Mouse (Mus musculus) ES-CJ7 (cell line): ENCODE results near the gene Mrpl49.
A peak's percentile ranks its signal among the peaks of the same experiment; 100 is the strongest.
"Not testable (repeated sequence)": the region's sequence is repeated elsewhere in the genome, so short reads cannot be mapped to it uniquely, and the experiment has no call there.

ENCODE experiments used
- DNase-seq: peaks from one replicate; pipeline ENCODE4 v3.0.0; 2011; ENCODE audit warnings: low read depth, low spot score

Mrpl49 gene

GRCm38 (mm10) chr19:6067011-6067723, 9.6 kb upstream of the Mrpl49 start:
- DNase-seq: peak; percentile 91

GRCm38 (mm10) chr19:6066571-6066970, 9.0 kb upstream of the Mrpl49 start:
- DNase-seq: no peak

- no peak for DNase-seq
These were observed 5.5 kb upstream of the Mrpl49 start for GRCm38 (mm10) chr19:6063081-6063480.

DNA sequence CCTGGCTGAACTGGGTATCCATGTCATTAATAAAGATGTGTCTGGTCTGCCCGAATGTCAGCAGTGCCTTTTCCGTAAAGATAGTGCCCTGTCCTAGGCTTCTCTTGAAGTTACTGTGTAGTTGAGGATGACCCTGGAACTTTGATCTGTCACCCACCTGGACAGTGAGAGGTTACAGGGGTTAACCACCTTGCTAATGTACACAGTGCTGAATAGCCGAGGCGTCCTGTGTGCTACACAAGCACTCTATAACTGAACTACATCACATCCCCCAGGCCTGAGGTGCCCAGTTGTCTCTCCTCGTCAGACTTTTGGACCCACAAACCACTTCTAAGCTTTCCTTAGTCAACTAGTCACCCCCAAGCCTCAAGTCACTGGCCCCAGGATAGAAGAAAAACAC, 4.8 kb upstream of the Mrpl49 start:
- DNase-seq: no peak

DNA sequence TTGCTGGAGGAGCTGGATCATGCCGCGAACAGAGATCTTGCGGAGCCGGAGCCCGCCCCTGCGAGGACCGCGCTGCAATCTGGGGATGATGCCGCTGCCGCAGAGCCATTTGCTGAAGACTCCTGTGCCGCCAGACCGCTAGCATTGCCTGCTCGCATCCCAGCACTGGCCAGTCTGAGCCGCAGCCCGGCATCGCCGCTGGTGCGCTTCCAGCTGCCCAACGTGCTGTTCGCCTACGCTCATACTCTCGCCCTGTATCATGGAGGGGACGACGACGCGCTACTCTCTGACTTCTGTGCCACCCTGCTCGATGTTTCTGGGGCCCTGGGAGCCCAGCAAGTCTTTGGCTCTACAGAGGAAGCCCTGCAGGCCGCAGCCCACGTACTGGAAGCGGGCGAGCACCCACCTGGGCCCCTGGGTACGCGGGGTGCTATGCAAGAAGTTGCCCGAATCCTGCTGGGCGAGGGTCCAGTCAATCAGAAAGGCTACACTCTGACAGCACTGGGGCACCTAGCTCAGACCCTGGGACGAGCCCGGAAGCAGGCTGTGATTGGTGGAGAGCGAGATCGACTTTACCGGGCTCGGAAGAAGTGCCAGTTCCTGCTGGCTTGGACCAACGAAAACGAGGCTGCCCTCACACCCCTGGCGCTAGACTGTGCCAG, 4.2 kb upstream of the Mrpl49 start:
- DNase-seq: no peak

GRCm38 (mm10) chr19:6061021-6061533, 3.5 kb upstream of the Mrpl49 start, which contains the start of gene Znhit2:
TSS of gene Znhit2 (plus strand) at chr19:6061192.
- peak; percentile 91 for DNase-seq

DNA sequence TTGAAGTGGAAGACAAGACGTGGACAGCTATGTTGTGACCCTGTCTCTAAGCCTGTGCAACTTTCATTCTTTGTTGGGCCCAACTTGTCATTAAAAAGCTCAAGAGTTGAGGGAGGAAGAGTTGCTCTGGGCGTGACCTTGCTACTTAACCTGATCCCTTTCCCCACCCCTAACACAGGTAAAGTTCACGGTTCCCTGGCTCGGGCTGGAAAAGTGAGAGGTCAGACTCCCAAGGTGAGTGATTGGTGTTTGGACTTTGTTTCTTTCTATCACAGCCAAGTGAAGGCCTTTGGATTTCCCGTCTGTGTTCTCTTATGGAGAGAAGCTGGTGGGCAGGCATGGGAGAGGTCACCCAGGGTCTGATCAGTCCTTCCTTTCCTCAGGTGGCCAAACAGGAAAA, 1.4 kb upstream of the Mrpl49 start:
- DNase-seq: no peak

- no peak for DNase-seq
These were observed 928 bp upstream of the Mrpl49 start for GRCm38 (mm10) chr19:6058513-6058912.

GRCm38 (mm10) chr19:6056696-6057095, 889 bp downstream of the Mrpl49 start:
- DNase-seq: no peak

DNA sequence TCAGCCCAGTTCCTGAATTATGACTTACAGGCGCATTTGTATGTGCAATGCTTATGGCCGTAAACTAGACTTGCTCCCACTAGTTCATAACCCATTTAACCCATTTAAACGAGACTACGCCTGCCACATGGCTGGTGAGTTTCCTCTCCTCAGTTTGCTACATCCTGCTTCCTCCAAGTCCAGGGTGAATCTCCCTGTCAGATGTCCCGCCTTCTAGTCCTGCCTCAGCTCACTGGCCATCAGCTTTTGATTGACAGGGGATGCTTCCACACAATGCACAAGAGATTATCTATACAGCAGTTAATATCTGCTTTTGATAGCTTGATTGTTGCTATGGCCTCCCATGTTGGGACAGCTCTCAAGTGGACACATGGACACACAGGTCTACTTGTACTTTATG, 3.3 kb downstream of the Mrpl49 start:
- no peak for DNase-seq

DNA sequence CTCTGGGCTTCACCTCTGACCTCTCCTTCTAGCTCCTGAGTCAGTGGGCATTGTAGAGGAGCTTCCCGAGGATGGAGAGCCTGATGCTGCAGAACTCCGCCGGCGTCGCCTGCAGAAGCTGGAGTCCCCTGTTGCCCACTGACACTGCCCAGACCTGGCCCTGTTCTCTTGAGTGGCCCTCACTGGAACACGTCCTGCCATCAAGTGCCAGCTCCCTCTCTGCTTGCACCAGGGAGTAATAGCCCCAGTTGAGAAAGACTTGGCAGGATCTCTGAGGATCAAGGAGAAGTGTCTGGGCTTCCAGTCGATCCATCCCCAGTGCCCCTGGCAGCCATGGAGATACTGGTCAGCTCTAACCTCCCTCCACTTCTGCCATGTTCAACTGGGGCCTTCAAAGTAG, 5.1 kb downstream of the Mrpl49 start:
- no peak for DNase-seq

DNA sequence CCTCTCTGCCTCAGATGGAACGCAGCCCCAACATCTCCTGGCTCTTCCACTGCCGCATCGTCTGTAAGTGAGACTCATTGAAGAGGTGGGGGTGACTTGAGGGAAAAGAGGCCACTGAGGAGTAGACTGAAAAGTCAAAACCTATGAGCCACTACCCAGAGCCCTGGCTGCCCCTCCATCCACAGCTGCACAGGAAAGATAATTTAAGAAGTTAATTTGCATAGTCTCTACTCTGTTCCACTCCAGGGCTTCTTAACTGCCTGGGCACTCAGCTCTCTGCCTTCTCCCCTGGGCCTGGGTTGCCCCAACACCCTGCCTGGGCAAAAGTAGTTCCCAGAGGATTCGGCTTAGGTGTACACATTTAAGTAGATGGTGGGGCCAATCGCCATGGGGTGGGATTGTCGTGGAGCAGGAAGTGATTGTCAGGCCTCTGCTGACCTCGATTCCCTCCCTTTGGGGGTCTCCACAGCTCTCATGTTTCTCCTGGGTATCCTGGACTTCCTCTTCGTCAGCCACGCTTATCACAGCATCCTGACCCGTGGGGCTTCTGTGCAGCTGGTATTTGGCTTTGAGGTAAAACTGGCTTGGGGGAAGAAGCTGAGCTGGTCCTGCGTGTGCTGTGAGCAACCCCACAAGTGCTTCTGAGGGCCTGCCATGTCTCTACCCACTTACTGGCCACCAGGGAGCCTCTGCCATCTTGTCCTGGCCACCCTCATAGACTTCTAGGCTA, 8.7 kb downstream of the Mrpl49 start:
- no peak for DNase-seq

- DNase-seq: no peak
These were observed 9.8 kb downstream of the Mrpl49 start for GRCm38 (mm10) chr19:6047899-6048166.

DNA sequence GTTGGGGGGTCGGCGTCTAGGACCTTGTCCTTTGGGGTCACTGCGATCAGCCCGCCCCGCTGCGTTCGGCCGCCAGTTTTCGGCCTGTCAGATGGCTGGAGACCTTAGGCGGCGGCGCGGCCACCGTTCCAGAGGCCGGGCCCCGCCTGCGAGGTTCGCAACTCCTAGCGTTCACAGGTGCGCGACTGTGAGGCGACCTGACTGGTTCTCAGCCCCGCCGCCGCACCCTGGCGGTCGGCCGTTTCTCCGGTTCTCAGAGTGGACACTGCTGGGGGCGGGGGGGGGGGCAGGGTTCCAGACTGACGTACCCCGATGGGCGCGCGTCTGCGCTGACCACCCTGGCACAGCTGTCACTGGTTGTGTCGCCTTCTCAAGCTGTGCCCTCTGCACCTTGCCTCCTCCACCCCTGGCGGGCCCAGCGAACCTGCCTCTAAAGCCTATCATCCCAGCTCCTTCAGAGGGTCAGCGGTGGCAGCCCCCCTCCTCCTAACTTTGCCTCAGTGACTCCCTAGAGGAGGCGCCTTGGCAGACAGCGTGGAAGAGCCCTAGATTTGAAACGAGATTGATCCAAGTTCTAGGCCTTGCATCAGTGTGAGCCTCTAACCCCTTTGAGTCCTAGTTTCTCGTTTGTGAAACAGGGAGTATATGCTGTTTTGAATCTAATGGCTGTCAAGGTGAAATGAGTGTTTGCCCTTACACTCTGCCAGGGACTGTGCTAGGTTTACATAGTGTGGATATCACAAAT, 10.3 kb downstream of the Mrpl49 start:
- DNase-seq: no peak

DNA sequence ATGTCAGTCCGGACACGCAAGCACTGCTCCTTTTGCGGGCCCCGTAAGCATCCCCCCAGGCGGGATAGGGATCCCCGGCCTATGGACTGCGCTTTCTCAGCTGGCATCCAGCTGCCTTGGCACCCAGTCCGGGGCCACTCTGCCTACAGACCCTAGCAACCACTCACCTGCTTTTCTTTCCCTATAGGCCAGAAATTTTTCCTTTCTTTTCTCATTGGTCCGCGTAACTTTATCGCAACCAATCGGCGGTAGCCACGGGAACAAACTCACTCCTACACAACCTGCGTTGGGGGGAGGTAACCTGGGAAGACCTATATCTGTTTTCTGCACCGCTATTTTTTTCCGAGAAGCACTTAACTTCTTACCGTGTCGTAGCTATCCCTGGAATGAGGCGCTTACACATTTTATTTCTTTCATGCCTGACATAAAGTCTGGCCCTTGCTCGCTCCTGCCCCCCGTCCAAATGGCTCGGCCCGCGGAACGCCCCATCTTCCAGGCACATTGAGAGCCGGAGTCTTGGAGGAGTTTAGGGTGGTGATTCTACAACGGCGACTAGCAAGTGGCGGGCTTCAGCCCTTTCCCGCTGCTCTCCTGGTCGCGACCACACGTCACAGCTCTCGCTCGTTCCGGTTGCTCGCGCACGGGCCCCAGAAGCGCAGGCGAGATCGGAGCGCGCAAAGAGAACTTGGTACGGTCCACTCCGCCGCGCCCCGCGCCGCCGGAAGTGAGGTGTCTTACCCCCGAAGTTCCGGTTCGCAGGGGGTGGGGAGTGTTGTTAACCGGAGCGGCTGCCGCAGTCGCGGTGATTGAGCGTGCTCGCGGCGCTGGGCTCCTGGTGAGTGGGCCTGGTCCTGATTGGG, 11.1 kb downstream of the Mrpl49 start, which contains the start of gene Syvn1:
TSS of gene Syvn1 (plus strand) at position 283 of the 860 bp plus-strand sequence.
- peak; percentile 94 for DNase-seq

- DNase-seq: no peak
These were observed 12.0 kb downstream of the Mrpl49 start for GRCm38 (mm10) chr19:6045366-6046293.

DNA sequence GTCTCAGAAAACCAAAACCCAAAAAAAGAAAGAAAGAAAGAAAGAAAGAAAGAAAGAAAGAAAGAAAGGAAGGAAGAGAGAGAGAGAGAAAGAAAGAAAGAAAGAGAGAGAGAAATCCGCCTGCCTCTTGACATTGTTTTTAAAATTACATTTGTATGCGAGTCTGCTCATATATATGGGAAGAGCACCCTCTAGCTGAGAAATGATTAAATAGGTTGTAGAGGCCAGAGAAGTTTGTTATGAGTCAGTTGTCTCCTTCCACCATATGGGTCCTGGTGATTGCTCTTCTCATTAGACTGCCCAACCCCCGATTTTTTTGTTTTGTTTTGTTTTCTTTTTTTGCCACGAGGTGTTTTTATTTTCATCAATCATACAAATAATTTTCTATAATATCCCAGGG, 13.5 kb downstream of the Mrpl49 start:
- DNase-seq: not testable (repeated sequence)

DNA sequence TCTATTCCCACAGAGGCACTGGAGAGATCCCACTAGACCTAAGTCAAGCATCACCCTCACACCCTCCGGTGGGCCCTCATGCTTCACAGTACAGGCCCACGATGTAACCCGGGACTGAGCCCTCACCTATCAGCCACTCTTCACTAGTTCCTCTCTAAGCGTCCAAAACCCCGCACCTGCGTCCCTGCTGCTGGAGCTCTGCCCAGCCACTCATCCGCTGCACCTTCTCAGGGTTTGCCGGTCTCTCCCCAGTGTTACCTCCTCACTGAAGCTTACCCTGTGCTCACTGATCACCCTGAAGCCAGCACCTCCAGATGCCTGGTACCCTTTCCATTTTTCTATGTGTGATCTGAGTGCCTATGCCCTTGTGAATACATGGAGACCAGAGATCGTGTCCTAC, 15.3 kb downstream of the Mrpl49 start:
- DNase-seq: no peak

DNA sequence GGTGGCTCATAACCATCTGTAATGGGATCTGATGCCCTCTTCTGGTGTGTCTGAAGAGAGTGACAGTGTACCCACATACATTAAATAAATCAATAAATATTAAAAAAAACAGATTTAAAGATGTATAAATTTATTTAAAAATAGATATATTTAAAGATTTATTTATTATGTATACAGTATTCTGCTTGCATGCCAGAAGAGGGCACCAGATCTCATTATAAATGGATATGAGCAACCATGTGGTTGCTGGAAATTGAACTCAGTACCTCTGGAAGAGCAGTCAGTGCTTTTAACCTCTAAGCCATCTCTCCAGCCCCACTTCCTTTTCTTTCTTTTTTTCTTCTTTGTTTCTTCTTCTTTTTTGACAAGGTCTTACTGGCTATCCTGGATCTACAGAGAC, 17.6 kb downstream of the Mrpl49 start:
- no peak for DNase-seq

GRCm38 (mm10) chr19:6038326-6038725, 19.3 kb downstream of the Mrpl49 start:
- no peak for DNase-seq
